Mouse (Mus musculus): ENCODE results near the gene Gng4.

- TF ChIP-seq POLR2A (IDR thresholded peaks at IDR 0.05; ENCODE audit: control insufficient read depth, extremely low read depth, insufficient read depth, low read length, poor library complexity): no peak
- TF ChIP-seq CTCF (IDR thresholded peaks at IDR 0.05; ENCODE audit: borderline replicate concordance, control insufficient read depth, extremely low read depth, insufficient read depth, low read length, poor library complexity): no peak
These were observed at the start of gene Gng4 for GRCm38 (mm10) chr13:13783894-13784419.

Measured in thymus, adult 2 months (tissue).